Mouse (Mus musculus) CH12.LX (cell line): ENCODE results near the gene Tshz3.

Experiments used
- BHLHE40 ChIP-seq: IDR thresholded peaks from 2 replicates; pipeline ENCODE4 v1.6.1; 2011; ENCODE audit warnings: mild to moderate bottlenecking, low read depth, low read length, improper control_type of control experiment
- CTCF ChIP-seq, 2 experiments: IDR thresholded peaks in 1 of 2; conservative IDR thresholded peaks in 1 of 2; 2 replicates each; pipeline ENCODE4 v1.5.1; 2011 to 2012; ENCODE audit warnings: low read depth in 2 of 2, low read length in 2 of 2, improper control_type of control experiment in 1 of 2, inconsistent platforms in 1 of 2, mild to moderate bottlenecking in 1 of 2, moderate library complexity in 1 of 2
- MAFK ChIP-seq: IDR thresholded peaks from 2 replicates; pipeline ENCODE4 v1.6.1; 2011; ENCODE audit warnings: low read length, improper control_type of control experiment; ENCODE audit not compliant: insufficient replicate concordance
- MEF2A ChIP-seq: IDR thresholded peaks from 2 replicates; pipeline ENCODE4 v1.6.1; 2014; ENCODE audit warnings: low read depth, mild to moderate bottlenecking, inconsistent platforms, low read length, improper control_type of control experiment, borderline replicate concordance
- TCF12 ChIP-seq: IDR thresholded peaks from 2 replicates; pipeline ENCODE4 v1.6.1; 2014; ENCODE audit warnings: low read depth, mild to moderate bottlenecking, inconsistent platforms, low read length, improper control_type of control experiment

DNA sequence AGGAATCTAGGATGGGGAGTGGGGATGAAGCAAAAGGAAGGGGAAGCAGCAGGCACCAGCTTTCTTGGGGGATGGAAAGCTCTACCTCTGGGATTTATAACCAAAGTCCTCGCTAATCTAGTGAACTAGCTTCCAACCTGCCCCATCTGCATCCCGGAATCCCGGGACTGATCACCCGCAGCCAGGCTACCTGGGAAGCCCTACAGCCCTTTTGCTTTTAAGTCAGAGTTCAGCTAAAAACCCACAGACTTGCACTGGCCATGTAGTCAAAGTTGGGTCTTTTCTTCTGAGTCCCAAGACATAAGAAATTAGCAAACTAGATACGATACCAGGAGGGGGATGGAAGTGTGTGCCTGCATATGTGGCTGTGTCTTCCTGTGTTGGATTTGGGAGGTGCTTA, 5.5 kb upstream of the Tshz3 start:
- no peak for TF ChIP-seq BHLHE40
- TF ChIP-seq MAFK: no peak
- TF ChIP-seq MEF2A: no peak
- no peak for TF ChIP-seq TCF12
- TF ChIP-seq CTCF (conservative IDR thresholded peaks at IDR 0.05 in 1 of 2, IDR thresholded peaks at IDR 0.05 in 1 of 2; ENCODE audit: low read depth in 2 of 2, low read length in 2 of 2): no peak
